Mouse (Mus musculus): ENCODE results near the gene Nrk. TPM values are rescaled to one million over a fixed set of nuclear protein-coding genes. Genes with fewer than 3 reads are reported as not detected.

The Nrk gene
- polyA plus RNA-seq, 1 experiment from 2014 or later: 0.56 TPM

Other genes starting within 250 kb of the Nrk start
- not detected in 2 replicates for gene Serpina7, start 170.8 kb downstream of the Nrk start, polyA plus RNA-seq (2015; fragmentation: Nextera tagmentation; extraction: Ambion mirVana)
- not detected in 2 replicates for gene 4930513O06Rik, start 171.8 kb downstream of the Nrk start, polyA plus RNA-seq (2015; fragmentation: Nextera tagmentation; extraction: Ambion mirVana)